Mouse (Mus musculus) adrenal gland, postnatal 14 days (tissue): ENCODE data around the gene Entr1. TPM values are rescaled to one million over a fixed set of nuclear protein-coding genes. Genes with fewer than 3 reads are reported as not detected.
A peak's percentile ranks its signal among the peaks of the same experiment; 100 is the strongest.

Source experiments
- DNase-seq: peaks from one replicate; pipeline ENCODE4 v3.0.0; 2021; ENCODE audit warnings: mixed read lengths
- total RNA-seq: library from RNA; stranded (reverse); gene quantifications from 2 replicates; pipeline ENCODE4 v1.2.3, GENCODE M21; 2021

Entr1 gene
- total RNA-seq, 1 experiment from 2014 or later: 83.5 TPM

- peak; percentile 95 for DNase-seq
These were observed 37.5 kb downstream of the Entr1 start, which contains the start of gene Dnlz for GRCm38 (mm10) chr2:26351358-26352290. Gene Dnlz (minus strand): TSS chr2:26352110.

GRCm38 (mm10) chr2:26348241-26348640, 40.9 kb downstream of the Entr1 start:
- DNase-seq: no peak

GRCm38 (mm10) chr2:26342609-26343490, 46.3 kb downstream of the Entr1 start:
- peak; percentile 51 for DNase-seq

- peak; percentile 65 for DNase-seq
These were observed 47.1 kb downstream of the Entr1 start for GRCm38 (mm10) chr2:26342044-26342443.

GRCm38 (mm10) chr2:26341510-26341981, 47.6 kb downstream of the Entr1 start:
- DNase-seq: no peak

GRCm38 (mm10) chr2:26339204-26339551, 49.9 kb downstream of the Entr1 start:
- peak; percentile 75 for DNase-seq

GRCm38 (mm10) chr2:26338302-26339203, 50.6 kb downstream of the Entr1 start:
- DNase-seq: no peak

Other genes with a start within 250 kb of the Entr1 start
- 0.30 TPM in 1 of 2 replicates, not detected in the other for gene Lhx3, start 181.0 kb downstream of the Entr1 start, total RNA-seq
- 18.6 and 19.0 TPM in 2 replicates for gene Qsox2, start 151.8 kb downstream of the Entr1 start, total RNA-seq
- 1.0 and 1.5 TPM in 2 replicates for gene Ccdc187, start 94.8 kb downstream of the Entr1 start, total RNA-seq
- 14.1 TPM in 2 replicates for gene Gpsm1, start 73.8 kb downstream of the Entr1 start, total RNA-seq
- gene Dnlz, start 37.2 kb downstream of the Entr1 start, total RNA-seq: 19.0 and 19.8 TPM in 2 replicates
- gene Card9, start 28.4 kb downstream of the Entr1 start, total RNA-seq: 1.2 and 1.6 TPM in 2 replicates
- gene Snapc4, start 8.7 kb downstream of the Entr1 start, total RNA-seq: 26.9 and 33.7 TPM in 2 replicates
- gene Pmpca, start within 50 bp of the Entr1 start, total RNA-seq: 122 TPM in 2 replicates
- 14.5 and 16.9 TPM in 2 replicates for gene Inpp5e, start 19.9 kb upstream of the Entr1 start, total RNA-seq
- 50.1 and 54.6 TPM in 2 replicates for gene Sec16a, start 55.9 kb upstream of the Entr1 start, total RNA-seq
- 27.5 and 35.7 TPM in 2 replicates for gene Notch1, start 127.3 kb upstream of the Entr1 start, total RNA-seq
- gene Egfl7, start 190.7 kb upstream of the Entr1 start, total RNA-seq: 217 and 247 TPM in 2 replicates
- gene Gm20532, start 197.3 kb upstream of the Entr1 start, total RNA-seq: not detected in 2 replicates
- gene Agpat2, start 215.1 kb upstream of the Entr1 start, total RNA-seq: 271 and 405 TPM in 2 replicates
- 10.0 and 12.3 TPM in 2 replicates for gene Fam69b, start 239.1 kb upstream of the Entr1 start, total RNA-seq